Mouse (Mus musculus) embryonic facial prominence, embryonic 14.5 days (tissue): ENCODE measurements around the gene Foxq1. TPM values are rescaled to one million over a fixed set of nuclear protein-coding genes. Genes with fewer than 3 reads are reported as not detected.

Experiments
- ATAC-seq: fragments of 200-750 bp; cut with Nextera tagmentation; 2 replicates; pipeline ENCODE4 v1.8.0; 2017; ENCODE audit warnings: low read depth, moderate number of reproducible peaks, moderate TSS enrichment
- DNase-seq: peaks from one replicate; pipeline ENCODE4 v3.0.0-alpha.2; 2015; ENCODE audit warnings: low spot score
- H3K27ac ChIP-seq: fragments of 300-500 bp; sonication (generic); replicated peaks from 2 replicates; pipeline ENCODE4 v1.5.1; 2014; ENCODE audit warnings: low read depth, mild to moderate bottlenecking, low read length, moderate library complexity
- H3K27me3 ChIP-seq: fragments of 300-500 bp; sonication (generic); replicated peaks from 2 replicates; pipeline ENCODE4 v1.6.1; 2014; ENCODE audit warnings: low read length; ENCODE audit not compliant: control insufficient read depth, insufficient read depth
- H3K36me3 ChIP-seq: fragments of 300-500 bp; sonication (generic); 2 replicates; pipeline ENCODE4 v1.6.1; 2014; ENCODE audit warnings: low read length, mixed read lengths; ENCODE audit not compliant: control insufficient read depth, insufficient read depth
- H3K4me1 ChIP-seq: fragments of 300-500 bp; sonication (generic); 2 replicates; pipeline ENCODE4 v1.6.1; 2014; ENCODE audit warnings: antibody characterized with exemption, low read length; ENCODE audit not compliant: control insufficient read depth, insufficient read depth
- H3K4me2 ChIP-seq: fragments of 300-500 bp; sonication (generic); 2 replicates; pipeline ENCODE4 v1.6.1; 2014; ENCODE audit warnings: low read depth, mild to moderate bottlenecking, low read length, moderate library complexity, mixed read lengths
- H3K4me3 ChIP-seq: fragments of 300-500 bp; sonication (generic); 2 replicates; pipeline ENCODE4 v1.5.1; 2014; ENCODE audit warnings: low read depth, mild to moderate bottlenecking, low read length
- H3K9ac ChIP-seq: fragments of 300-500 bp; sonication (generic); 2 replicates; pipeline ENCODE4 v1.6.1; 2014; ENCODE audit warnings: low read depth, mild to moderate bottlenecking, low read length, moderate library complexity, mixed read lengths
- H3K9me3 ChIP-seq: fragments of 300-500 bp; sonication (generic); 2 replicates; pipeline ENCODE4 v1.6.1; 2016; ENCODE audit warnings: low read length; ENCODE audit not compliant: control insufficient read depth
- WGBS: fragments of 180-500 bp; shearing (Covaris S2); extraction: QIAGEN DNeasy Blood & Tissue Kit; methylation state at CpG from one replicate; pipeline ENCODE4 v1.1.7; 2014; 5-methylcytosine and 5-hydroxymethylcytosine counted together
- polyA plus RNA-seq: library from polyadenylated mRNA; unstranded; fragments of >200 nt; fragmentation: Nextera tagmentation; extraction: Ambion mirVana; gene quantifications from 2 replicates; pipeline ENCODE4 v1.2.1, GENCODE M21; 2014

Gene Foxq1
- polyA plus RNA-seq, result 1.8 and 2.1 TPM in 2 replicates

DNA sequence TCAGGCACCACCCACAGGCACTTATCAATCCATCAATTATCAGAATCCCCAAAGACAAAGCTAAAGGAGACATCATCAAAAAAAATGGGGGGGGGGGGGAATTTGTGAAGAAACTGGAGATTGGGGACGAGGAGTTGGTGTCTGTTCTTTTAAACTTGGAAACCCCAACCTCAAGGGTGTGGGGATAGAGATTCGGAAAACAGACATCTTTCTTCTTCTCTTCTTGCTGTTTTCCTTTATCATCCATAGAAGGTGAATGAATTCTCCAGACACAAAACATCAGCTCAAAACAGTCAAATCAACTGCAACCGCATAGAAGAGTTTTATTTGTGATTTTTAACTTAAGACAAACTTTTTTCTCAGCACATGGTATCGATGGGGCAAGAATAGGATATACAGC lies at the start of gene Foxq1:
TSS of gene Foxq1 (plus strand) at position 301 of the 400 bp plus-strand sequence.
- Histone ChIP-seq H3K36me3 (no peaks in the 10 kb centered on the region), H3K4me3 (no peak within 1 kb of the TSS), H3K9ac (no peak within 1 kb of the TSS), H3K4me1 (peaks cover 21% of the 10 kb centered on the region; the same call in 1 of the 2 replicates), H3K27ac (no peak within 1 kb of the TSS), H3K27me3 (peaks cover 68% of the 10 kb centered on the region), H3K9me3 (no peaks in the 10 kb centered on the region), H3K4me2 (no peak within 1 kb of the TSS; the same call in 1 of the 2 replicates)
- ATAC-seq (no peak), DNase-seq (no peak)
- WGBS, result 81% methylated on average over 4 of the region's 4 CpGs

DNA sequence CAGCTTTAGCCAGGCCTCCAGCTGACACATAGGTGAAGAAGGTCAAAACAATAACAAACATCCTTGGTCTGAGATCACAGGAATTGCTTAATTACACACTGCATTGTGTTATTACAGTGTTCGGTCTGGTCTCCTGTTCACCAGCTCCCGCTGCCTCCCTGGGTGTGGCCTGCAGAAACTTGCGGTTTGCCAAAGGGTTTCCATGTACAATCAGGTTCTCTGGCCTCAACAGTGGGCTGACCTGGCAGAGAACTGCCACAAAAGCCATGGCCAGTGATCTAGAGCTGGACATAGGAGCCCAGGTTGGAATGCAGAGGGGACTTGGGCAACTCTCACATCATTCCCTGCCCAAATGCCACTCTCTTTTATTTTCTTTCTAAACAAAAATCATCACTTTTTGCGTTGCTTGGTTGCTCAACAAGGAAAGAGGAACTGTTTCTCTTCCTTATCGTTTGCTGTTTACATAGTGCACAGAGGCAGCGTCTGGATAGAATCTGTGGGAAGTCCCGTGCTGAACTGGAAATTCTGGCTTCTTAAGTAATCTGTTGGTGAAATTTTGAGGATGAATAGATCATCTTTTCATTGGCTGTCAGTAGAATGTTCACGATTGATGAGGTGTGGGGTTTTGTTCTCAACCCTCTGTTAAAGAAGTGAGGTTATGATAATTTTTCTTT lies 49.3 kb upstream of the Foxq1 start:
- Histone ChIP-seq H3K36me3 (no peaks in the 10 kb centered on the region), H3K27me3 (no peaks in the 10 kb centered on the region), H3K4me2 (no peak overlapping the region), H3K4me3 (no peak overlapping the region), H3K9ac (no peak overlapping the region), H3K27ac (no peak overlapping the region), H3K9me3 (no peaks in the 10 kb centered on the region), H3K4me1 (no peaks in the 10 kb centered on the region)
- ATAC-seq (no peak), DNase-seq (peak; percentile 41)
- 72% methylated on average over 8 of the region's 8 CpGs for WGBS

DNA sequence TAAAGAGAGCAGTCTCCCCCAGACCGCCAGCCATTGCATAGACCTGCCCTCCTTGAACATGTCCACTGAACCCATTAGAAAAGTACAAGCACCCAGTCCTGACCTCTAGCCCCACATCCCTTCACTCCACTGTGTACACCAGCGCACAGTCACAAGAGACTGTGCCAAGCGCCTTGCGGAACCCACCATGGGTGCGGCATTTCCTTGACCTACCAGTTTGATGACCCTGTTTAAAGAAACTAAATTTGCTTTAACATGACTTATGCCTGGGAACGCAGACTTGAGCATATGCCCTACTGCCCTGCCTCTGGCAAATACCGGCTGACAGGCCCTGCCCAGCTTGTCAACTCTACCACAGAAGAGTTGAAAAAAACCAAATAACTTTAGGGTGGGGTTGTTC lies 40.7 kb upstream of the Foxq1 start:
- no peaks in the 10 kb centered on the region for H3K9me3 ChIP-seq
- no peaks in the 10 kb centered on the region for H3K27me3 ChIP-seq
- DNase-seq (no peak), ATAC-seq (no peak)
- no peak overlapping the region for H3K4me2 ChIP-seq
- no peak overlapping the region for H3K27ac ChIP-seq
- no peaks in the 10 kb centered on the region for H3K36me3 ChIP-seq
- no peak overlapping the region for H3K9ac ChIP-seq
- 82% methylated on average over 7 of the region's 7 CpGs for WGBS
- H3K4me1 ChIP-seq, result no peaks in the 10 kb centered on the region
- H3K4me3 ChIP-seq, result no peak overlapping the region

DNA sequence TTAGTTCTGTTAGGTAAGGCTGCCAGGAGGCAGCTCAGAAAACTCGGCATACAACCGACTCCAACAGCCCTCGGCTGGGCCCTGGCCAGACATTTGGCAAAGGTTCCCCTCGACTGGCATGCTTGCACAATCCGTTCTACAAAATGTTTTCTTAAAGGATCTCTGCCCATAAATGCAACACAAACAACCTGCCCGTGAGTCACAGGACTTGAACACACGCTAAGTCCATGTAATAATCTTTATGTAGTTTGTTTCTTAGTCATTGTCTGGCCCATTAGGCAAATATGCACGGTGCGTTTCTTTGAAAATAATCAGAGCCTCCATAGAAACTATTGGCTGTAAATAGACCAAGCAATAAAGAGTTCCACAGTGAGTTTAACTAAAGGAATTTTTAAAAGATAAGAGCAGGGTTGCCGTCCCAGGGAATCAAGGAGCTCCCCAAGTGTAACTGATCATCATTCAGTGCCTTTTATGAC lies 37.5 kb upstream of the Foxq1 start:
- no peak overlapping the region for H3K9ac ChIP-seq
- H3K4me1 ChIP-seq, result no peaks in the 10 kb centered on the region
- ATAC-seq, result no peak
- no peak overlapping the region for H3K4me3 ChIP-seq
- H3K36me3 ChIP-seq, result no peaks in the 10 kb centered on the region
- H3K4me2 ChIP-seq, result no peak overlapping the region
- peak; percentile 48 for DNase-seq
- no peaks in the 10 kb centered on the region for H3K9me3 ChIP-seq
- no peak overlapping the region for H3K27ac ChIP-seq
- no peaks in the 10 kb centered on the region for H3K27me3 ChIP-seq
- WGBS, result 70% methylated on average over 10 of the region's 10 CpGs

DNA sequence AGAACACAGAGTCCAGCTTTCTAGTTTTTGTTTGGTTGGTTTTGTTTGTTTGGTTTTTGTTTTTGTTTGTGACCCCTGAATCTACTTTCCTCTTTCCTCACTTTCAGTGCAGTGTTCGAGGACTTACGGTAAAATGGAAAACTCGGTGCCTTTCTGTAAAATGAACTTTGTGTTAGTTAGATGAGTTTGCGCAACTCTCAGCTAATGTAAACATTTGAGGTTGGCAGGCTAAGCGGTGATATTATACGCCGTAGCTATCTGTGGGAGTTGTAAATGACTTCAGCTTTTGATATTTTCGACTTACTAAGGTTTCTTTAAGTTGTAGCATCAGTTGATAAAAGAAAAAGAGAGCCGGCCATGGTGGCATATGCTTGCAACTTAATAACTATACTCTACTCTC lies 37.0 kb upstream of the Foxq1 start:
- Histone ChIP-seq H3K4me3 (no peak overlapping the region), H3K27me3 (no peaks in the 10 kb centered on the region), H3K9ac (no peak overlapping the region), H3K4me1 (no peaks in the 10 kb centered on the region), H3K4me2 (no peak overlapping the region), H3K36me3 (no peaks in the 10 kb centered on the region), H3K9me3 (no peaks in the 10 kb centered on the region), H3K27ac (no peak overlapping the region)
- 89% methylated on average over 9 of the region's 9 CpGs for WGBS
- no peak for ATAC-seq
- peak; percentile 15 for DNase-seq

DNA sequence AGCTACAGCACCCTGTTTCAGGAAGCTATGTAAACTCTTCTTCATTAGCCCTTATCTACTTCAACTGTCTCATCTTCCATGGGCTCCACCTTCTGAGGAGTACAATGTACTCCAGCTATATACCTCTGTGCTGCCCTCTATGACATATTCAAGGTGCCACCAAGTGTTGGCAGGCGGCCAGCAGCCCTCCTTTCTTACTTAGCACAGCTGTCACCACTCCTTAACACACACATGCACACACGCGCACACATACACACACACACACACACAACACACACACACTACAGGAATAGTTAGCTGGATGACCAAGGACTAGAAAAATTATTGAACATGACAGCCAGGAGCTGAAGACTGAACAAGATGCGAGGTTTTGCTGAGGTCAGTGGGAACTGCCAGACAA lies 31.0 kb upstream of the Foxq1 start:
- Histone ChIP-seq H3K9ac (no peak overlapping the region), H3K27me3 (no peaks in the 10 kb centered on the region), H3K4me3 (no peak overlapping the region), H3K27ac (no peak overlapping the region), H3K36me3 (no peaks in the 10 kb centered on the region), H3K9me3 (no peaks in the 10 kb centered on the region), H3K4me1 (no peaks in the 10 kb centered on the region), H3K4me2 (no peak overlapping the region)
- peak; percentile 22 for DNase-seq
- WGBS, result 71% methylated on average over 4 of the region's 4 CpGs
- ATAC-seq, result no peak

DNA sequence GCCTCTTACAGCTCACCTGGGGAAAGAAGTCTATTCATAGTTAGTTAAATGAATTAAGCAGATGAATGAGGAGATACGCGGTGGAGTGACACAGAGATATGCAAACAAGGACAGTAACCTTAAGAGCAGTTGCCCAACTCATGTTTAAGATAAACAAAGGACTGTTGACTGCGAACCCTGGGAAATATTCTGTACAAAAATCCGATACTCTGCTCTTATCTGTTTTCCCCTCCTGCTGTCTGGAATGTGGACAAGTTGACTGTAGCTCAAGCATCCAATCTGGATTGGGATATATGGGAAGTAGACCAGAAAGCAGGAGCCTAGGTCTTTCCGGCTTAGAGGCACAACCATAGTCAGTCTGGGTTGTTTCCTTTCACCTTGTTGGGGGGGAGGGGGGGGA lies 24.7 kb upstream of the Foxq1 start:
- Histone ChIP-seq H3K9me3 (no peaks in the 10 kb centered on the region), H3K9ac (no peak overlapping the region), H3K27ac (no peak overlapping the region), H3K4me2 (no peak overlapping the region), H3K4me1 (no peaks in the 10 kb centered on the region), H3K36me3 (no peaks in the 10 kb centered on the region), H3K4me3 (no peak overlapping the region), H3K27me3 (no peaks in the 10 kb centered on the region)
- no peak for ATAC-seq
- 82% methylated on average over 5 of the region's 5 CpGs for WGBS
- DNase-seq, result no peak

DNA sequence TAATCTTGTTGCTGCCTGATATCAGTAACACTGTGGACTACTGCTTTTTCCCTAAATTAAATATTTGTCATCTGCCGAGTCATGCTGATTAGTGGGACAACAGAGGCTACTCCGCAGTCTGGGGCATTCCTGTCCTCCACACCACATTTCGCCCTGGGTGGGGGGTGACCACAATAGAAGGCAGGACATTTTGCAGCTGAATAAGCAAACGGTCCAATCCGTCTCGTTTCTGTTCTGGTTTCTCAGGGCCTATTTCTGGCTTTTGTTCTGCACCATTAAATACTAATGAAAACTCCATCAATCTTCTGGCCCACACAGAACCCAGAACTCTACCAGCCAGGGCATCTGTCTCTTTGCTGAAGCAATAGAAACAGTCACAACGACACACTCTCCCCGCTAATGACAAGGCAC lies 24.3 kb upstream of the Foxq1 start:
- Histone ChIP-seq H3K4me2 (no peak overlapping the region), H3K27me3 (no peaks in the 10 kb centered on the region), H3K4me1 (no peaks in the 10 kb centered on the region), H3K4me3 (no peak overlapping the region), H3K27ac (no peak overlapping the region), H3K36me3 (no peaks in the 10 kb centered on the region), H3K9ac (no peak overlapping the region), H3K9me3 (no peaks in the 10 kb centered on the region)
- WGBS, result 56% methylated on average over 8 of the region's 8 CpGs
- DNase-seq (no peak), ATAC-seq (no peak)

DNA sequence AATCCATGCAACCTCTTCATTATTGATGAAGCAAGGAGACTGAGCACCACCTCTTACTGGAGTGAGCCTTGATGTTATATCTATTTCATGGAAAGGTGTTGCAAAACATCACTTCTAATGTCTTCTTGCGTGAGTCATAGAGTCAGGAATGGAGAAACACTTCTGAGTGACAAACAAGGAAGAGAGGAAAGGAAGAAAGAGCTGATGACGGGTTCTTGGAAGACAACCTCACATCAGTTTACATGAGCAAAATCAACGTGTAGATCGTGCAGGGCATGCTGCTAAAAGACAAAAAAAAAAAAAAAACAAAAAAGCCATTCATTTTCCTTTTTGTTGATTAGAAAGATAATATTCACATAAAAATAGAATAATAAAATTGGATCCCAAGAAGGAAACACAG lies 21.2 kb upstream of the Foxq1 start:
- ATAC-seq (no peak), DNase-seq (no peak)
- Histone ChIP-seq H3K9me3 (no peaks in the 10 kb centered on the region), H3K4me1 (no peaks in the 10 kb centered on the region), H3K9ac (no peak overlapping the region), H3K36me3 (no peaks in the 10 kb centered on the region), H3K27ac (no peak overlapping the region), H3K4me3 (no peak overlapping the region), H3K4me2 (no peak overlapping the region), H3K27me3 (no peaks in the 10 kb centered on the region)
- 87% methylated on average over 4 of the region's 4 CpGs for whole genome bisulfite sequencing
